Mouse (Mus musculus) urinary bladder, postnatal 36 days (tissue): ENCODE data around the gene Ifitm10.
"Not testable (repeated sequence)": the region's sequence is repeated elsewhere in the genome, so short reads cannot be mapped to it uniquely, and the experiment has no call there.

Experiments used
- DNase-seq, 2 experiments: peaks; one replicate each; pipeline ENCODE4 v3.0.0; 2022; ENCODE audit warnings: low spot score in 2 of 2, mixed read lengths in 1 of 2

Ifitm10 gene

DNA sequence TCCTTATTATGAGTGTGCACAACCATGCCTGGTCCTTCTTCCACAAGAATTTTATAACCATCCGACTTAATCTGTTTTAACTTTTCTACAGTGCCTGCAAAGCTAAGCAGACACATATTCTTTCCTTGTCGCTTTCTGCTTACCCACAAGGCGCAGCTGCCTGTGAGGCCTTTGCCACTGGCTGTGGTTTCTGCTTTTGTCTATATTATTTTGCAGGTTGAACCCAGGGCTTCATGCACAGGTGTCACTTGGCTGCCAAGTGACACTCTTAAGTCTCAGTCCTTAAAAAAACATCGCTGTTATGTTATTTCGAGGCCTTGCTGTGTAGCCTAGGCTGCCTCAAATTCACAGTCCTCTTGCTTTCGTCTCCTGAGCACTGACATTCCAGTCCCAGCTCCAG, 50.9 kb downstream of the Ifitm10 start:
- DNase-seq = no peak

DNA sequence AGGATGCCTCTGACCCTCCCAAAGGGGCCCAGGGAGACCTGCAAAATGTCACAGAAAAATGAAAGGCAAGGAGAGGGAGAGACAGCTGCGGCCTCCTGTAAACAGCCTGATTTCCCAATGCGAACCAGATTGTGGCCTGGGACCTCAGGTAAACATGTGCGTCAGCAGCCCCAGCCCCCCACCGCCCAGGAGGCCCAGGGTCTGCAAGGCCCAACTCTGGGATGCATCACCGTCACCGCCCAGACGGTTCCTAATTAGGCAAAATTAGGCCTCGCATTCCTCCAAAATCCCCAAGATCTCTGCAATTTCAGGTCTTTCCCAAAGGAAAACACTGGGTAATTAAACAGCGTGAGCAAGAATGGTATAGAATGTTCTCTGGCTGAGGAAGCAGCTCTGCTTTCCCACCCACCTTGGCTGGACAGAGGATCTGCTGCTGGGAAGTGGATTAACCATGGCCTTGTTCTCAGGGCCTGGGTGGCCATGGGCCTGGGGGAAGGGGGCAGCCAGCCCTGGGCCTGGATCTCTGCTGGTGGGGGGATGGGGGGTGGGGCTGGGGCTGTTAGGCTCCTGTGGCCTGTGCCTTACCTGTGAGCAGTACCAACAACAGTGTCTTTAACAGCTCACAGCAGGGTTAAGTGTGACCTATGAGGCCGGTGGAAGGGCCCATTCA, 51.8 kb downstream of the Ifitm10 start:
- DNase-seq = not testable (repeated sequence)

DNA sequence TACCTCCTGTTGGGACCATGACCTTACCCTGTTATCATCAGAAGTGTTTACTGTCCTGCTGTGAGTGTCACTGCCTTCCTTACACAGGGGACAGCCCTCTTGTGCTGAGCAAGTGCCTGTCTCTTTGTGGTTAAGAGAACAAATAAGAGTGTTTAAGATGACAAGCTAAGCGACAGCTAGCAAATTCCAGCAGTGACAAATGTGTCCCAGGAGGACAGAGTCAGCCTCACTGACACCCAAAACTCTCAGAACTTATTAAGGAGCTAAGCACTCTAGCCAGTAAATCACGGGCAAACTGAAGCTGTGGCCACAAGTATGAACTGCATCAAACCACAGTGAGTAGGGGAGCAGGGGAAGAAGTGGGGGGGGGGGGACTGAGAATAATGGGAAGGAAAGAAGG, 52.6 kb downstream of the Ifitm10 start:
- DNase-seq = no peak

DNA sequence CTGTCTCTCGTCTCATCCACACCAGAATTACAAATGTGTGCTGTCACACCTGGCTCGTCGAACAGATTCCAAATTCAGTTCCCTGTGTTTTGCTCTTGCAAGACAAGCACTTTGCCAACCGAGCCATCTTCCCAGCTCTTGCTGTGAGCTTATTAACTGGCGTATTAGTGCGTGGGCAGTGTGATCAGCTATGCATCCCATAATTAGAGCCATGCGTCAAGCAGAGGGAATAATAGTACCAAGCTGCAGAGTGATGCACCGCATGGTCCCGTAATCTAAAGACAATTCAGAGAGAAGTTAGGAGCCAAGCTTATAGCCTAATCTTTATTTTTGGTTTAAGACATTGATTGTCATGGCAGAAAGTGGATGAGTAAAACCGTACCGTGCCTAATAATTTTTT, 54.4 kb downstream of the Ifitm10 start:
- no peak for DNase-seq

DNA sequence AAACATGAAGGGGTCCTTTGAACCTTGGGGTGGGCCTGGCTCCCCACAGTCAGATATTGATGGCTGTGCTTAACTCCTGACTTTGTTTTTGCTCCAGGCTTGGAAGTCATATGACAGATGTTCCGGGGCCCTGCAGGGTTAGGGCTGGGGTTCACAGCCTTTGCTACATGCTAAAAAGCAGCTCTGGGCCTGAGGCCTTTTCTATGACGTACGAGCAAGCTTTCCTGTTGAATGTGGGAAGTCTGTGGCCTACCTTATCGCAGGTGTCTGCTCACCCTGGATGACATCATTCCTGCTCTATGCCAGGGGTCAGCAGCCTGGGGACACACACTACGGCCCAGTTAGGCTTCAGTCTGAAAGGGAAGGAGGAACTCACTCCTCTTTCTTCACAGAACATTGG, 56.3 kb downstream of the Ifitm10 start:
- DNase-seq = no peak

DNA sequence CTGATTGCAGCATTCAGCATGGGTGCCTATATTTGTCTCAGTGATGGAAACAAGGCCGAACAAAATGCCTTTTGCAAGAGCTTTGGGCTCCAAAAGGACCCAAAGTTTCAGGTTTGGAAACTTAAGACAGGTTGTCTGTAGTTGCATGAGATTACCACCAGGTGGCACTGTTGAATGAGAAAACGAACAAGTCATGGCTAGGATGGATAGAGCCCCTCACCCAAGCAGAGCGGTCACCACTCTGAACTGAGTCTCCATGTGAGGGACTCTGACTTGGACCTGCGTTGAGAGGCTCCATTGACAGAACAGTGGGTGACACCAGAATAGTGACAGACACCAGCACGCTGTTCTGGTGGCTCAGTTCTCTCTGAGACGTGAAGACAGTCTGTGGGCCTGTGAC, 57.0 kb downstream of the Ifitm10 start:
- no peak for DNase-seq

DNA sequence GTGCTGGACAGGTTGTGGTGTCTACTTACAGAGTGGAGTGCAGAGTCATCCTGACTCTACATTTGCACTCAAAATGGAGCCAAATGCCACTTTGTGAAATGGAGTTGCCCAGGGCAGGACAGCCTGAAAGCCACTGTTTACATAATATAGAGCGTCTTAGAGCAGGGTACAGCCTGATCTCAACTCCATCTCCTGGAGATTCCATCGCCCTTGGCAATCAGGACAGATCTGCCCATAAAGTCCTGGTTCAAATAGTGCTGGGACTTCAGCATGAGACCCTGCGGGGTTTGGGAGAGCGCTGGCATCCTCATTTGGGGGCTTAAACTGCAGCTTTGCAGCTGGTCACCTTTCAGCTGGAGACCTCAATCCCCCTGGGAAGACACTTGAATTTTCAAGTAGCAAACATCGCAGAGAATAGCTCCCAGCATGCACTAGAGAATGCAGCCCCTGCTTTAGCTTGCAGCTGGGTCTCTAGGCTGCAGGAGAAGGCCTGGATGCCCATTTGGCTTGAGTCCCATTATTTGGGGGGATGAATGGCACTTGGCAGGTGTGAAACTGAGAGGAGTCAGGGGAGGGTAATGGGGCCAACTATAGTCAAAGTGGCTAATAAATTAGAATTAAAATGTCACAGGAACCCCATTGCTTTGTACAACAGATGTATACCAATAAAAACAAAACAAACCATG, 58.8 kb downstream of the Ifitm10 start:
- DNase-seq = no peak

DNA sequence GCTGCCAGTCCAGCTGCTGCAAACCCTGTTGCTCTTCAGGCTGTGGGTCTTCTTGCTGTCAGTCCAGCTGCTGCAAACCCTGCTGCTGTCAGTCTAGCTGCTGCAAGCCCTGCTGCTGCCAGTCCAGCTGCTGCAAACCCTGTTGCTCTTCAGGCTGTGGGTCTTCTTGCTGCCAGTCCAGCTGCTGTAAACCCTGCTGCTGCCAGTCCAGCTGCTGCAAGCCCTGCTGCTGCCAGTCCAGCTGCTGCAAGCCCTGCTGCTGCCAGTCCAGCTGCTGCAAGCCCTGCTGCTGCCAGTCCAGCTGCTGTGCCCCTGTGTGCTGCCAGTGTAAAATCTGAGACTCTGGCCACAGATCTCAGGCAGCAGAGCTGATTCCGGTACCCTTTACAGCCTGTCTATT, 69.6 kb downstream of the Ifitm10 start:
- DNase-seq = not testable (repeated sequence)

DNA sequence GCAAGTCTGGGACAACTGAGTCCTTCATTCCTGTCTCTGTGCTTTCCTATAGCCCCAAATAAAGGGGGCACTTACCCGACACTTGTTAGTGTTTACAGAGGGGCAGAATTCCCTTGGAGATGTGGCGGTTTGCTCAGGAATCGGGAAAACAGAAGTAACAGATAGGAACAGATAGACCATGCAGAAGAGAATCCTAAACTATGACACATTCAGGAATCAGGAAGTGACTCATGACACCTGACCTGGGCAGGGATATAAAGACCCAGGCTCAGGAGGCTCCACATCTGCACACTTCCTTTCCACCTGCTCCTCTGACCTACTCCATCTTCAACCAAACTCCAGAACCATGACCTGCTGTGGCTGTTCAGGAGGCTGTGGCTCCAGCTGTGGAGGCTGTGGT, 70.3 kb downstream of the Ifitm10 start, which contains the start of gene Krtap5-4:
Krtap5-4 (plus strand) TSS at position 301 of the 400 bp plus-strand sequence.
- no peak for DNase-seq

DNA sequence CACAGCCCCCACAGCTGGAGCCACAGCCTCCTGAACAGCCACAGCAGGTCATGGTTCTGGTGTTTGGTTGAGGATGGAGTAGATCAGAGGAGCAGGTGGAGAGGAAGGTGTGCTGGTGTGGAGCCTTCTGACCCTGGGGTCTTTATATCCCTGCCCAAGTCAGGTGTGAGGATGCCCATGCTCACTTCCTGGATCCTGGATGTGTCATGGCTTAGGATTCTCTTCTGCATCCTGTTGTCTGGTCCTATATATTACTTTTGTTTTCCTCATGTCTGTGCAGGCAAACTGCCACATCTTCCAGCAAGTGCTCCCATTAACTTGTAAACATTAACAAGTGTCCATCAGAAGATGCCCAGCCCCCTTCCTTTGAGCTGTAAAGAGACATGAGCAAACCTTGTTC, 76.5 kb downstream of the Ifitm10 start, which contains the start of gene Krtap5-1:
Krtap5-1 (minus strand) TSS at position 101 of the 400 bp plus-strand sequence.
- DNase-seq = not testable (repeated sequence)

DNA sequence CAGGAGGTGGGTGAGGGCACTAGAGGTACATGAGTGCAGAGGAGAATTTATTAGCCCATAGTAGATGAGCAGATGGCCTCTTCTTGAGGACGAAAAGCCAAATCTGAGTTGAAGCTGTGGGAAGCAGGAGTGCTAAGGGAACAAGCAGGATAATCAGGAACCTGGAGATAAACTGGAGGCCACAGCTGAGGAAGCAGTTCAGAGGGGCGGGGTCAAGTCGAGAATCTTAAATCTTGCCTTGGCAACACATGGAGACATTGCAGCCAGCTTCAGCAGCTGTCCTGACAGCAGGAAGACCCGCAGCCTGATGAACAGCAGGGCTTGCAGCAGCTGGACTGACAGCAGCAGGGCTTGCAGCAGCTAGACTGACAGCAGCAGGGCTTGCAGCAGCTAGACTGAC, 77.4 kb downstream of the Ifitm10 start:
- DNase-seq = not testable (repeated sequence)

DNA sequence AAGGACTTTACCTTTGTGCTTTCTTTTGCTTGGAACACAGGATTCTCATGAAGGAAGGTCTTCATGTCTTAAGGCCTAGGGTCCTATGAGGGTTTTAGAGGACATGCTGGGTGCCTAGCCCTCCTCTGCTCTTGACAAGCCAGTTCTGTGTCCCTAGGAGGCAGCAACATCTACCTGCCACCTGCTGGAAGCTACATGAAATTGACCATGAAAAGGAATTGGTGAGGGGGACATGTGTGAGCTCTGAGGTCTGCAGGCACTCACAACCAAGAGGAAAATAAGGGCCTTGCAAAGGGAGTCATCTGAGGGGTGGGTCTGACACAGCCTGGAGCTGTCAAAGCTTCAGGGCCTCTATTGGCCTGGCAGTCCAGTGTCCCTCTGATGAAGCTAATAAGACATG, 78.1 kb downstream of the Ifitm10 start:
- DNase-seq = no peak

DNA sequence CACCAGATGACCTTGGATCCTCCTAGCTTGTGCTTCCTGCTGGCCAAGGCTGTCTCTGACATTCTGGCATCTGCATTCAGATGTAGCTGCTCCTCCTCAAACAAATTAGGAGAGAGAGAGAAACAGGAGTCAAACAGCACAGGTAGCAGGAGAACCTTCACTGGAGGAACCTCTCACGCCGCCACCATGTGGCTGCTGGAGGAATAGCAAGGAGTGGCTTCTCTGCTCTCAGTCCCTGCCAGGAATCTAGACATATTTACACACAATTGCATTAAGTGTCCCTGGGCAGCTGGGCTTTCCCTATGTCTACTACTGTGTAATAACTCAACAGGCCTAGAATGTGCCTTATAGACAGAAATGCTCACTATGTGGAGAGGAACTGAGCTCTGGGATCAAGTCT, 79.7 kb downstream of the Ifitm10 start:
- DNase-seq = peak in 1 of 2 experiments; percentile 5

DNA sequence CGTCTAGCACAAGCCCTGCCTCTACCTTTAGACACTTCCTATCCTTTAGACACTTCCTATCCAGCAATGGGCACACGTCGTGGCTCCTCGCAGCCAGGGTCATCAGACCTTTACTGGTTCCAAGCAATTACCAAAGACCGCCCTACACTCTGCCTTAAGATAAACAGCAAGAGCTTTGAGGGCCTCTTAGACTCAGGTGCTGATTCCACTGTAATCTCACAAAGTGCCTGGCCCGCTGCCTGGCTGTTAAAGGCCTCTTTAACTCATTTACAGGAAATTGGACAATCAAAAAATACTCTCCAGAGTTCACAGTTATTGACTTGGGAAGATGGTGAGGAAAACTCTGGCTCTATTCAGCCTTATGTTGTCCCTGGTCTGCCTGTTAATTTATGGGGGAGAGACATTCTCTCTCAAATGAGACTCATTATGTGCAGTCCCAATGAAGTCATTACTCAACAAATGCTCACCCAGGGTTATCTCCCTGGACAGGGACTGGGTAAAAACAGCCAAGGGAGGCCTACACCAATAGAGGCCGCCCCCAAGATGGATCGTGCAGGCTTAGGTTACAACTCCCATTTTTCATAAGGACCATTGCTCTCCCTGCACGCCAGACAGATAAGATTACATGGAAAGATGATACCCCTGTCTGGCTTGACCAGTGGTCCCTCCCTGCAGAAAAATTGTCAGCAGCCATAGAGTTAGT, 87.5 kb downstream of the Ifitm10 start:
- not testable (repeated sequence) for DNase-seq

DNA sequence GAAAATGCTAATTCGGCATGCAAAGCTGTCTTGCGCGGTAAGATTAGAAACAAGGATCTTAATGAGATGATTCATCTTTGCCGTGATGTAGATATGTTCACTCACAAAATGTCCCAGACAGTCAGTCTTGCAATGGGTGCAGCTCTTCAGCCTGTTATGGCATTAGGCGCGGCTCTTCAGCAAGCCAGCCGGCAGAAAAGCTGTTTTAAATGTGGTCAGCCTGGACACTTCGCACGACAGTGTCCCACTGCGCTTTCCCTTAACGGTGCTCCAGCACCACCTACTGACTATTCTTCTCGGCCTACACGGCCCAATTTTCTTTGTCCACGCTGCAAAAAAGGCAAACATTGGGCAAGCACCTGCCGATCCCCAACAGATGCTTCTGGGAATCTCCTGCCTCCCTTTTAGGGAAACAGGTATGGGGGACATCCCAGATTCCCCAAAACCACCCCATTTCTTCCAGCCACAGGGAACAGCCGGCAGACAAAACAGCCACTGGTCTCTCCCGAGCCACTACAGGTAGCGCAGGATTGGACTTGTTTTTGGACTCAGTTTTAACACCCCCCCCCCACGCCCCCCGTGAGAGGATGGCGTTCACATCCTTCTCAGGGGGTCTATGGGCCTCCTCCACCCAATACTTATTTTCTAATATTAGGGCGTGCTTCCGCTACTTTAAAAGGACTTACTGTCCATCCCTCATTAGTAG, 88.3 kb downstream of the Ifitm10 start:
- peak; percentile 17 to 30 for DNase-seq

DNA sequence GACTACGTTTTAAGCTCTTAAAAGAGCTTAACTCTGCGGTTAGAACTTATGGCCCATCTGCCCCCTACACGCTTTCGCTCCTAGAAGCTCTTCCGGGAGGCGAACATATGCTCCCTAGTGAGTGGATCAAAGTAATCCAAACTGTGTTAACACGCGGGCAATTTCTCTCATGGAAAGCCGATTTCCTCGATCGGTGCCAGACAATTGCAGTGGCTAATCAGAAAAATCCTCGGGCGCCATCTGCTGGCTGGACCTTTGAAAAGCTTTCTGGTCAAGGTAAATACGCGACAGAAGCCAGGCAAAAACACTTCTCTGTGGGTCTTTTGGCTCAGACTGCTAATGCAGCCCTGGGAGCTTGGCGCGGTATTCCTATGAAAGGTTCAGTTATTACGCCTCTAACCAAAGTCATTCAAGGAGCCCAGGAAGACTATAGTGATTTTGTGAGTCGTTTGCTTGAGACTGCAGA, 88.9 kb downstream of the Ifitm10 start:
- DNase-seq = peak; percentile 88 to 92

DNA sequence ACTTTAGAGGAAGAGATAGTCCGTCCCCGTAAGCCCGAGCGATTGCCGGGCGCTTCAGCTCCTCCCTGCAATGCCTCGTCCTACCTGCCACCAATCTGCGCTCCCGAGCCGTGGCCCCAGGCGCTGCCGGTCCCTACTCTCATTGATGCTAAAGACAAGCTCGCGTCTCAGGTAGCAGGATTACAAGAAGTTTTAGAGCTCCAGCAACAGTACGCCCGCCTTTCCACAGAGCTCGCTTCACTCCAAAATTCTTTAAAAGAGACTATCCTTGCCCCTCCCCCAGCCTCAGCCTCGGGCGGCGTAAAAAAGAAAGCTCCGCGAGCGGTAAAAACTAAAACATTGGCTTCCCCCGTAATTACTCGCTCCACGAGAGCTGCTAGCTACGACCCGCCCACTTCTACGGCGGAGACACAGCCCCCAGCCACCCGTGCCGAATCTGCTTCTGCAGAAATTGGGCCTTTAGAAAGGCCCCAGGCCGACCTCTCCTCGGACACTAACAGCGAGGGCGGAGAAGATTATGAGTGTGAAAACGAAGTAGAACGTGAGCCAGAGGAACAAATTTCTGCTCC, 89.4 kb downstream of the Ifitm10 start:
- peak; percentile 43 to 52 for DNase-seq

DNA sequence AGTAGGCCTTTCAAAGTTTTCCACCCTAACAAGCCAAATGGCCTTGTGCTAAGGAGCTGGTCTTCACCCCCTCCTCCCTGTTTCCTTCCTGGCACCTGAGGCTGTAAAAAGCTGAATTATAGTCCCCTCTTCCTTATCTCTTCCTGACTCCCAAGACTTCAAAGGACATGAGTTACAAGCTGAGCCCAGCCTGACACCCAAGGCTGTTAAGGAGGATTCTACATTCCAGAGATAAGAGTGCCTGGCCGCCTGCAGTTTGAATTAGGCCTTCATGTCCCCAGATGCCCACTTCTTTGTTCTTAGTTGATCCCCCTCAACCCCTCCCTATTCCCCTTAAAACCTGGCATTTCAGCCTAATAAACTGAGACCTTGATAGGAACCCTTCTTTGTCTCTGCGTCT, 90.7 kb downstream of the Ifitm10 start:
- DNase-seq = not testable (repeated sequence)

DNA sequence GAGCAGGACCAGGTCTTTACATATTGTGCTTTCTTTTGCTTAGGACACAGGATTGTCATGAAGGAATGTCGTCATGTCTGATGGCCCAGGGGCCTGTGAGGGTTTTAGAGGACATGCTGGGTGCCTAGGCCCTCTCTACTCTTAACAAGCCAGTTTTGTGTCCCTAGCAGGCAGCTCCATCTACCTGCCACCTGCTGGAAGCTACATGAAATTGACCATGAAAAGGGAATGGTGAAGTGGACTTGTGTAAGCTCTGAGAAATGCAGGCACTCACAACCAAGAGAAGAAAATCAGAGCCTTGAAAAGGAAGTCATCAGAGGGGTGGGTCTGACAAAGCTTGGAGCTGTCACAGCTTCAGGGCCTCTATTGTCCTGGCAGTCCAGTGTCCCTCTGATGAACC, 94.3 kb downstream of the Ifitm10 start:
- not testable (repeated sequence) for DNase-seq

DNA sequence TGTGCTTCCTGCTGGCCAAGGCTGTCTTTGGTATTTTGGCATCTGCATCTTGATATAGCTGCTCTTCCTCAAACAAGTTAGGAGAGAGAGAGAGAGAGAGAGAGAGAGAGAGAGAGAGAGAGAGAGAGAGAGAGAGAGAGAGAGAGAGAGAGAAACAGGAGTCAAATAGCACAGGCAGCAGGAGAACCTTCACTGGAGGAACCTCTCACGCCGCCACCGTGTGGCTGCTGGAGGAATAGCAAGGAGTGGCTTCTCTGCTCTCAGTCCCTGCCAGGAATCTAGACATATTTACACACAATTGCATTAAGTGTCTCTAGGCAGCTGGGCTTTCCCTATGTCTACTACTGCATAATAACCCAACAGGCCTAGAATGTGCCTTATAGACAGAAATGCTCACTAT, 95.4 kb downstream of the Ifitm10 start:
- peak; percentile 51 to 54 for DNase-seq
